Mouse (Mus musculus) MEL (cell line): Measurements from ENCODE around the gene Xpo6.

Experiments used
- CTCF ChIP-seq, 3 experiments: IDR thresholded peaks in 2 of 3; conservative IDR thresholded peaks in 1 of 3; 2 replicates each; pipeline ENCODE4 v1.5.1; 2011 to 2012; ENCODE audit warnings: low read length in 3 of 3, low read depth in 2 of 3, mild to moderate bottlenecking in 2 of 3, improper control_type of control experiment in 1 of 3, inconsistent platforms in 1 of 3, mixed read lengths in 1 of 3, moderate library complexity in 1 of 3; ENCODE audit not compliant: control insufficient read depth in 1 of 3, insufficient read depth in 1 of 3, poor library complexity in 1 of 3, severe bottlenecking in 1 of 3
- ELF1 ChIP-seq: IDR thresholded peaks from 2 replicates; pipeline ENCODE4 v1.6.1; 2014; ENCODE audit warnings: low read depth, mild to moderate bottlenecking, inconsistent platforms, low read length, improper control_type of control experiment, moderate library complexity
- EP300 ChIP-seq, 2 experiments: IDR thresholded peaks; 2 replicates each; pipeline ENCODE4 v1.6.1; 2011; ENCODE audit warnings: improper control_type of control experiment in 2 of 2, low read length in 2 of 2, low read depth in 1 of 2, mild to moderate bottlenecking in 1 of 2
- MYB ChIP-seq: IDR thresholded peaks from 2 replicates; pipeline ENCODE4 v1.6.1; 2011; ENCODE audit warnings: mild to moderate bottlenecking, low read depth, low read length, improper control_type of control experiment
- NRF1 ChIP-seq: IDR thresholded peaks from 2 replicates; pipeline ENCODE4 v1.6.1; 2014; ENCODE audit warnings: low read depth, mild to moderate bottlenecking, inconsistent platforms, low read length, improper control_type of control experiment, moderate library complexity; ENCODE audit not compliant: poor library complexity, insufficient read depth, severe bottlenecking
- POLR2A ChIP-seq, 2 experiments: IDR thresholded peaks; 2 replicates each; pipeline ENCODE4 v1.6.1; 2011 to 2012; ENCODE audit warnings: low read length in 2 of 2, mild to moderate bottlenecking in 2 of 2, control low read depth in 1 of 2, improper control_type of control experiment in 1 of 2, low read depth in 1 of 2, moderate library complexity in 1 of 2; ENCODE audit not compliant: control insufficient read depth in 1 of 2, insufficient read depth in 1 of 2, poor library complexity in 1 of 2
- POLR2AphosphoS2 ChIP-seq: IDR thresholded peaks from 2 replicates; pipeline ENCODE4 v1.6.1; 2011; ENCODE audit warnings: low read length, improper control_type of control experiment

GRCm38 (mm10) chr7:126194175-126194574 lies 6.1 kb downstream of the Xpo6 start:
- TF ChIP-seq NRF1 = no peak
- no peak for TF ChIP-seq MYB
- TF ChIP-seq ELF1 = no peak
- TF ChIP-seq POLR2A (IDR thresholded peaks at IDR 0.05; ENCODE audit: control insufficient read depth in 1 of 2, insufficient read depth in 1 of 2, low read depth in 1 of 2, low read length in 2 of 2, poor library complexity in 1 of 2) = no peak
- no peak for TF ChIP-seq EP300 (IDR thresholded peaks at IDR 0.05; ENCODE audit: low read depth in 1 of 2, low read length in 2 of 2)
- no peak for TF ChIP-seq CTCF (IDR thresholded peaks at IDR 0.05 in 2 of 3, conservative IDR thresholded peaks at IDR 0.05 in 1 of 3; ENCODE audit: control insufficient read depth in 1 of 3, insufficient read depth in 1 of 3, low read depth in 2 of 3, low read length in 3 of 3, poor library complexity in 1 of 3, severe bottlenecking in 1 of 3)
- no peak for TF ChIP-seq POLR2AphosphoS2
